Mouse (Mus musculus): Measurements from ENCODE around the gene Tmem232.
"Not testable (repeated sequence)": the region's sequence is repeated elsewhere in the genome, so short reads cannot be mapped to it uniquely, and the experiment has no call there.

The Tmem232 gene

DNA sequence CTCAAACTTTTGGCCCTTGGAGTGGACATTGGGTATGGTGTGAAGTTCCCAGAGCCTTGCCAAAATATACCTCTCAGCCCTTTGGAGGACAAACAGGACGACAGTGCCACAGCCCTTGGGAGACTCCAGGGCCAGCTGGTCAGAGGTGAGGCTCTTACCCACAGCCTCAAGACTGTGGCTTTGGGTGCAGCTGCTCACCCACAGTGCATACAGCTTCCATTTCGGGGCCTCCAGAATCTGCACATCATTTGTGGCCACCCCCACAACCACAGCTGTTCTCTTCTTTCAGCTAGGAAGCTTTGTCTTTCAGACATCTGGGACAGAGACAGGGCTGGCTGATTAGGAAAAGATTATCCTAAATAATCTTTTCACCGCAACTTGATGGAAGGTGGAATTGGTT is 27.1 kb downstream of the Tmem232 start:
- no peak for DNase-seq

- DNase-seq = no peak
Measured at GRCm38 (mm10) chr17:65484654-65485053, 55.9 kb downstream of the Tmem232 start.

- DNase-seq = no peak
Measured at GRCm38 (mm10) chr17:65476747-65477146, 63.8 kb downstream of the Tmem232 start.

DNA sequence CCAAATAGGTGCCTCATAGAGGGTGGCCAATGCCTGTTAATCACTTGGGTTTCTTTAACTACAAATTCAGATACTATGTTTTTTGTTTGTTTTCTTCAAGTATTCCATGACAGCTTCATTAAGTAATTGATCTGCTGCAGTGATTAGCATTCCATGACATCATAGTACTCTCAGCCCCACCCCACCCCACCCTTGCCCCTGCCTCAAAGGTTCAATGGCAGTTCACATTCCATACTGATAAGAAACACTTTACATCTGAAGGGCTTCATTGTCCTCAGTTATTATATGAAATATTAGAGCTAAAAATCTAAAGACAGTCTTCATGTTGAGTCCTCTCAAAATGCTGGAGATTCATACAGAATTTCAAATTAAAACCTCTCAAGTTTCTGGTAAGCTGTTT is 89.8 kb downstream of the Tmem232 start:
- DNase-seq = no peak

- not testable (repeated sequence) for DNase-seq
Measured at GRCm38 (mm10) chr17:65437906-65438305, 102.7 kb downstream of the Tmem232 start.

- DNase-seq = no peak
Measured at GRCm38 (mm10) chr17:65419124-65419523, 121.5 kb downstream of the Tmem232 start.

DNA sequence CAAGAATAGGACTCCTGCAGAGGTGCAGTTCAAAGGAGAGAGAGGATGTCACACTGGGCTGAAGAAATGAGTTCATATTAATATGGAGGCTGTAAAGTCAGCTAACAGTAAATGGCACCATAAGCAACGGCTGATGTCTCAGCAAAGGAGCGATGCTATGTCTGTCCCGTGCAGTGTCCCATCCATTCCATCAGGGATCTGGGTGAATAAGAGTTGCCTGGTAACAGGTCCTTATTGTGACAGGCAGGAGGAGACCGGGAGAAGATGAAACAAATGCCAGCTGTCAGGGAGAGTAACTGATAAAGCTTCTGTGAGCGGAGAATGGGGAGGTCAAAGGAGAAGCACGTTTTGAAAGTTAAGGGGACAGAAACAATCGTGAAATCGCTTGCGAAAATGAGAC is 135.3 kb downstream of the Tmem232 start:
- DNase-seq = no peak

GRCm38 (mm10) chr17:65400914-65401313 is 139.7 kb downstream of the Tmem232 start:
- DNase-seq = no peak

GRCm38 (mm10) chr17:65384411-65384962 is 156.1 kb downstream of the Tmem232 start:
- DNase-seq = no peak

DNA sequence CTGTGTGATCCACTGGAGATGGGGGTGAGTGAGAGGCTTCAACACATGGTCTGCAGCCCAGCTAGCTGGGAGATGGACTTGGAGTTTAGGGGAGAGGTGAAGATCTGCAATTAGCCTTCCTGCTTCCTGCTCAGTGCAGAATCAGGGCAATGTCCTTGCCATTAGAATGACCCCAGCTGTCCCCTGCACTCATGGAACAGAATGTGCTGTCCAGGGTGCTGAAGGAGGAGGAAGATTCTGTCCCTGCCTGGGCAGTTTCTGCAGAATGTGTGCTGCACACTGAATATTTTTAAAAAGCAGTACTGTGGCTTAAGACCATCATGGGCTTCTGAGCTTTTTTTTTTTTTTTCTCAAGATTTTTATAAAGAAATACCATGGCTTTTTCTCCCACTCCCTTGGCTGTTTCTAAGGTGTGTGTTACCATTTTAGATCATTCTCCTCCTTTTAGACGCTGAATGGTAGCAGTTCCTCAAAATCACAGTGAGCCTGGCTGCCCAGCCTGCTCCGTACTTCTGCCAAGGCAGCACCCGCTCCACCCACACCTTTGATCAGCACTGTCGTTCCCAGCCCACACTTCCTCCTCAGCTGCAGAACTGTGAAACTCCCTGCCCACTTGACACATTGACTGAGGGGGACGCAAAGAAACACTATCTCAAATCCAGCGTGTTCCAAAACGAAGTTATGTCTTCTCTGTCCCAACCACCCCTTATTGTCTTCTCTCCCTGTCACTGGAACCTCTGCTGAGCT is 170.4 kb downstream of the Tmem232 start:
- DNase-seq = no peak

GRCm38 (mm10) chr17:65365535-65366254 is 174.9 kb downstream of the Tmem232 start:
- DNase-seq = no peak

GRCm38 (mm10) chr17:65351836-65352235 is 188.7 kb downstream of the Tmem232 start:
- DNase-seq = no peak

DNA sequence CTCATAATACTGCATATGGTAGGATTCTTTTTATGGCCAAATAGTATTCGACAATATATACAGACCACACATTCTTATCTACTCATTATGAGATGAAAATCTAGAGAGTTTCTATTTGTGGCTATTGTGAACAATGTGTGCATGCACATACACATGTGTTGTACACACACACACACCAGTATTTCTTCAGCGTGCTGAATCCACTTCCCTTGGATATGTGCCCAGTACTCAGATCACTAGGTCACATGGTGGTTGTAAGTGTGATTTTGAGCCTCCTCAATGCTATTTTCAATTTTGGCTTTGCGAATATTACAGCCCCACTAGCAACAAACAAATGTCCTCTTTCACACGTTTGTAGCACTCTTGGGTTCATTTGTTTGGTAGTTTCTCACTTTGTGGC is 200.6 kb downstream of the Tmem232 start:
- no peak for DNase-seq

GRCm38 (mm10) chr17:65330759-65331158 is 209.8 kb downstream of the Tmem232 start:
- DNase-seq = no peak

GRCm38 (mm10) chr17:65325249-65325648 is 215.3 kb downstream of the Tmem232 start:
- DNase-seq = peak; percentile 44 to 53

GRCm38 (mm10) chr17:65320623-65321022 is 220.0 kb downstream of the Tmem232 start:
- DNase-seq = no peak

GRCm38 (mm10) chr17:65299946-65300345 is 240.6 kb downstream of the Tmem232 start:
- no peak for DNase-seq

DNA sequence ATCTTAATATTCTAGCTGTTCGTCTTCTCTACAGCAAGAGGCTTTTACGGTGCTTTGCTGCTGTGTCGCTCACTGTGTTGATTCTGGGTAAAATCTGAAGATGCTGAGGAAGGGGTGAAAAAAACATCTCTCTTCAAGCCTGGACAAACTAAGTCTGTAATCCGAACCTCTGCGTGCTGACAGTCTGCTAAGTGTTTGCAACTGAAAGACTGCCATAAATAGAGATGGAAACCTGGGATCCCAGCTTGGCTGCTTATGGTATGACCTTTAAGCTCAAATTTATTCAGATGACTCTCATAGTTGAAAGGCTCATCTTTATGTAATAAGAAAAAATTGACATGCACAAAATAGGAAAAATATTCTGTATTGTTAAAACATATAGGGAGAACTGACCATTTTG is 242.8 kb downstream of the Tmem232 start:
- no peak for DNase-seq

GRCm38 (mm10) chr17:65252160-65252559 is 288.4 kb downstream of the Tmem232 start:
- DNase-seq = peak in 1 of 2 experiments; percentile 8

DNA sequence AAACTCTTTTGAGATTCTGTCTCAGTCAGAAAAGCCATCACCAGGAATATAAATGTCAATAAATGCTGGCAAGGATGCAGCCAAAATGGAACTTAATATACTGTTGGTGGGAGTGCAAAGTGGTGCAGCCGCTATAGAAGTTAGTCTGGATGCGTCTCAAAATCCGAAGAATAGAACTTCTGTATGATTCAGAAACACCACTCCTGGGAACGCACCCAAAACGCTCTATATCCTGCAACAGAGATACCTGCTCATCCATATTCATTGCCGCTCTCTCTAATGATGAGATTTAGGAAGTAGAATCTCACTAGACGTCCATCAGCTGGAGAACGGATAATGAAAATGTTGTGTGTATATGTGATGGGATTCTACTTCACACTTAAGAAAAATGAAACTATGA is 290.3 kb downstream of the Tmem232 start:
- DNase-seq = no peak

- DNase-seq = no peak
Measured at GRCm38 (mm10) chr17:65243716-65244115, 296.9 kb downstream of the Tmem232 start.

- DNase-seq = no peak
Measured at GRCm38 (mm10) chr17:65225347-65225916, 315.1 kb downstream of the Tmem232 start.

- DNase-seq = not testable (repeated sequence)
Measured at GRCm38 (mm10) chr17:65221687-65222086, 318.9 kb downstream of the Tmem232 start.
